Mouse (Mus musculus): ENCODE data around the gene Hcst. TPM values are rescaled to one million over a fixed set of nuclear protein-coding genes. Genes with fewer than 3 reads are reported as not detected.

Gene Hcst
- 8.0 and 11.9 TPM in 2 replicates for total RNA-seq (2012; rRNA removed)
- total RNA-seq (2014; rRNA removed): 6.3 and 11.8 TPM in 2 replicates
- polyA plus RNA-seq (2012; ENCODE audit: insufficient read length, low read depth): 11.8 and 11.9 TPM in 2 replicates

DNA sequence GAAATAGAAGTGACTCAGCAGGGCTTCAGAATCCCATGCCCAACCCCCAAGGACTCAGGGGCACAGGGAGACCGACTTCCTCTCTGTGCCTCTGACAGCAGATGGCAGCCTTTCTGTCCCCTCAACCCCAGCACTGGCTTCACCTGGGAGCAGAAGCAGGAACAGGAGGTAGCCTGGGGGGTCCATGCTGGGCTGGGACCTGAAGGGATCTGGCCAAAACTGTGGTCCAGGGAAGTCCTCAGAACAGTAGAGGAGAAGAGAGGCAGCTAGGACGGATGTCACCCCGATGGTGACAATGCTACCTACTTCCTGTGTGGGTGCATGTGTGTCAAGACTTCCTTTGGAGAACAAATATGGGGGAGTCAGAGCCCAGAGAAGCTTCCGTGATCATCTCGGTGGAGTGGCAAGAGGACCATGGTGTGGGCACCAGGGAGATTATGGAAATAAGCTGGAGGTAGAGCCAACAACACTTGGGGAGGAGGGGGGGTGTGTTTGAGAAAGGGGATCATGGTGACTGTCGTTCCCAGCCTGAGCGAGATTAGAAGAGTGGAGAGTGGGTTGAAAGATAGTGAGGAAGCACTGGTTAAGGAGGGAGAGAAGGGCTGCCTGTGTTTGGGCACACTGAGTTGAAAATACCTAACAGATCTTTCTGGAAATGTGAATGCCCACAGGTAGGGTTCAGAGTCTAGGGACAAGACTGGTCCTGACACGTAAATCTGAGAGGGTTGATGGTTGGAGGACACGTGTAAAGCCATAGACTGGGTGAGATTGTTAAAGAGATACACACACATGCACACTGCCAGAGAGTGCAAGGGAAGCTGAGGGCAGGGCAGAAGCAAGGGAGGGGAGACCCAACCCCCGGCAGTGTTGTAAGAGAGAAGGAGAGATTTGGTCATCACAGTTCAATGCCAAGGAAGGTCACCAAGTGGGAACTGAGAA is at the start of gene Hcst:
Gene Hcst, minus strand, starts transcription at position 294 of the 939 bp plus-strand sequence.
- Histone ChIP-seq H3K36me3 (replicated peaks in 1 of 2; ENCODE audit: control insufficient read depth in 1 of 2, insufficient read depth in 1 of 2, low read length in 1 of 2) (peaks cover 13 to 28% of the 10 kb centered on the region in 2 experiments), H3K4me1 (ENCODE audit: control insufficient read depth in 1 of 2, insufficient read depth in 2 of 2) (peaks cover 9 to 61% of the 10 kb centered on the region in 2 experiments), H3K4me2 (ENCODE audit: insufficient read depth, low read depth, poor library complexity, severe bottlenecking) (peak within 1 kb of the TSS; percentile 60), H3K79me2 (replicated peaks; ENCODE audit: control insufficient read depth, extremely low read depth, insufficient read depth, poor library complexity, severe bottlenecking) (peaks cover 22% of the 10 kb centered on the region), H3K27me3 (replicated peaks) (no peaks in the 10 kb centered on the region), H3K9ac (ENCODE audit: insufficient read depth, low read depth) (peak within 1 kb of the TSS; percentile 17; the same call in 1 of the 2 replicates), H3K9me3 (replicated peaks; ENCODE audit: low read length) (peaks cover 10% of the 10 kb centered on the region), H3K4me3 (replicated peaks in 1 of 3; ENCODE audit: low read depth in 2 of 3, low read length in 2 of 3, poor library complexity in 1 of 3) (peak within 1 kb of the TSS; percentile 40 to 93 (median 58)), H3K27ac (ENCODE audit: insufficient read depth, low read depth) (peak within 1 kb of the TSS; percentile 88)
- in situ Hi-C loops (cut with MboI; ENCODE audit: low pct_ligation_motif_present, low pct_unique_long_range_greater_than_20kb, low sequenced_read_pairs): no loop called here
- DNase-seq (ENCODE audit: extremely low read depth): peak; percentile 89
- dilution Hi-C loops (cut with MboI; ENCODE audit: extremely low pct_ligation_motif_present, extremely low pct_unique_long_range_greater_than_20kb, low sequenced_read_pairs): no loop called here
- no peak for TF ChIP-seq USF1 (IDR thresholded peaks at IDR 0.05; ENCODE audit: low read depth, low read length)
- TF ChIP-seq ELF1 (IDR thresholded peaks at IDR 0.05; ENCODE audit: low read depth, low read length): no peak; the same call in none of the 2 replicates
- TF ChIP-seq PAX5 (IDR thresholded peaks at IDR 0.05; ENCODE audit: low read length): no peak
- peak; percentile 48; the same call in 1 of the 2 replicates for TF ChIP-seq ZMIZ1 (IDR thresholded peaks at IDR 0.05; ENCODE audit: low read depth, low read length)
- TF ChIP-seq POLR2AphosphoS2 (IDR thresholded peaks at IDR 0.05; ENCODE audit: low read depth, low read length): no peak
- no peak for TF ChIP-seq E2F4 (IDR thresholded peaks at IDR 0.05; ENCODE audit: insufficient replicate concordance, low read depth, low read length)
- TF ChIP-seq TBP (conservative IDR thresholded peaks at IDR 0.05; ENCODE audit: low read depth, low read length): peak; percentile 53; the same call in 1 of the 2 replicates
- TF ChIP-seq NRF1 (IDR thresholded peaks at IDR 0.05; ENCODE audit: low read depth, low read length): 0 out of 2 replicates have a peak, but pooled peaks have one; percentile 18
- no peak for TF ChIP-seq MEF2A (IDR thresholded peaks at IDR 0.05; ENCODE audit: borderline replicate concordance, low read depth, low read length)
- TF ChIP-seq SIN3A (IDR thresholded peaks at IDR 0.05; ENCODE audit: low read length): peak; percentile 65
- TF ChIP-seq IRF4 (IDR thresholded peaks at IDR 0.05; ENCODE audit: low read depth, low read length): peak; percentile 19; the same call in 1 of the 2 replicates
- 0 out of 2 replicates have a peak, but pooled peaks have one; percentile 19 for TF ChIP-seq EP300 (IDR thresholded peaks at IDR 0.05; ENCODE audit: low read length)
- TF ChIP-seq GABPA (IDR thresholded peaks at IDR 0.05; ENCODE audit: insufficient replicate concordance, low read depth, low read length): no peak
- TF ChIP-seq ZNF384 (IDR thresholded peaks at IDR 0.05; ENCODE audit: low read depth, low read length): no peak
- TF ChIP-seq MAFK (IDR thresholded peaks at IDR 0.05; ENCODE audit: insufficient replicate concordance, low read length): 0 out of 2 replicates have a peak, but pooled peaks have one; percentile 42
- TF ChIP-seq JUN (IDR thresholded peaks at IDR 0.05; ENCODE audit: insufficient read depth, low read depth, low read length): no peak
- no peak for TF ChIP-seq RCOR1 (conservative IDR thresholded peaks at IDR 0.05; ENCODE audit: low read depth, low read length)
- no peak for TF ChIP-seq SMC3 (IDR thresholded peaks at IDR 0.05; ENCODE audit: low read depth, low read length)
- peak; percentile 78 for TF ChIP-seq BHLHE40 (IDR thresholded peaks at IDR 0.05; ENCODE audit: low read depth, low read length)
- TF ChIP-seq MYC (IDR thresholded peaks at IDR 0.05; ENCODE audit: low read depth, low read length): no peak; the same call in 1 of the 2 replicates
- no peak for TF ChIP-seq CHD1 (IDR thresholded peaks at IDR 0.05; ENCODE audit: low read depth, low read length)
- peak; percentile 61 for TF ChIP-seq MAX (IDR thresholded peaks at IDR 0.05; ENCODE audit: low read length)
- TF ChIP-seq MXI1 (IDR thresholded peaks at IDR 0.05; ENCODE audit: low read depth, low read length): peak; percentile 48; the same call in 1 of the 2 replicates
- no peak for TF ChIP-seq USF2 (conservative IDR thresholded peaks at IDR 0.05; ENCODE audit: low read depth, low read length)
- 0 out of 2 replicates have a peak, but pooled peaks have one; percentile 43 for TF ChIP-seq KAT2A (IDR thresholded peaks at IDR 0.05; ENCODE audit: insufficient replicate concordance, low read length)
- no peak for TF ChIP-seq UBTF (IDR thresholded peaks at IDR 0.05; ENCODE audit: low read depth, low read length)
- peak in 1 of 2 experiments; percentile 55; a peak in 2 of 4 replicates for TF ChIP-seq CTCF (conservative IDR thresholded peaks at IDR 0.05 in 1 of 2, IDR thresholded peaks at IDR 0.05 in 1 of 2; ENCODE audit: low read depth in 2 of 2, low read length in 2 of 2)
- TF ChIP-seq CHD2 (IDR thresholded peaks at IDR 0.05; ENCODE audit: low read length): peak; percentile 66
- no peak for TF ChIP-seq ZC3H11A (IDR thresholded peaks at IDR 0.05; ENCODE audit: low read depth, low read length)
- peak; percentile 35 for TF ChIP-seq HCFC1 (IDR thresholded peaks at IDR 0.05; ENCODE audit: low read depth, low read length)
- TF ChIP-seq RAD21 (IDR thresholded peaks at IDR 0.05; ENCODE audit: low read depth, low read length): peak; percentile 9
- TF ChIP-seq POLR2A (IDR thresholded peaks at IDR 0.05; ENCODE audit: low read depth, low read length): peak; percentile 65
- no peak for TF ChIP-seq JUND (conservative IDR thresholded peaks at IDR 0.05; ENCODE audit: low read depth, low read length)
- TF ChIP-seq MAZ (IDR thresholded peaks at IDR 0.05; ENCODE audit: low read depth, low read length): no peak; the same call in none of the 2 replicates
- peak; percentile 54 for TF ChIP-seq TCF12 (IDR thresholded peaks at IDR 0.05; ENCODE audit: low read depth, low read length)
- TF ChIP-seq ETS1 (conservative IDR thresholded peaks at IDR 0.05; ENCODE audit: low read depth, low read length): peak; percentile 61
- no peak for TF ChIP-seq ZKSCAN1 (IDR thresholded peaks at IDR 0.05; ENCODE audit: borderline replicate concordance, low read depth, low read length)
